Mouse (Mus musculus): ENCODE results near the gene Klk4. TPM values are rescaled to one million over a fixed set of nuclear protein-coding genes. Genes with fewer than 3 reads are reported as not detected.

Klk4 gene
- polyA plus RNA-seq, 1 experiment = not detected

DNA sequence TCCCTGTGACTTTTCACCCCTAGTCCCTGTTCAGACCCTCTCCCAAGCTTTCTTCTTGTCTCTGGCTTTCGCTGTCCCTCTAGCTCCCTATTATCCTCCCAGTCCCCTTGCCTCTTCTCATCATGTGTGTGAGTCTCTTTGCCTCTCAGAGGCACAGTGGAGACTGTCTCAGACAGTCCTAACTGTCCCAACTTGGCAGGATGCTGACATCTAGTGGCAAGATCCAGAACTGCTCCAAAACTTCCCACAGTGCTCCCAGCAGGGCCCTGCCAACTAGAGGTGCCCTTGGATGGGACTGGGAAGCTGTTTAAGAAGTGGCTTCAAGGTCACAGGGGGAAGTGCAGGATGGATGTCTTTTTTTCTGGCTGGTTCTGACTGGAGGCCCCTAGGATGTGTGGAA, 13.9 kb downstream of the Klk4 start:
- 10% methylated on average over 1 of the region's 1 CpGs for WGBS
- TF ChIP-seq POLR2A (IDR thresholded peaks at IDR 0.05; ENCODE audit: insufficient read depth, low read depth, low read length) = no peak
- TF ChIP-seq CTCF (IDR thresholded peaks at IDR 0.05; ENCODE audit: insufficient read depth, low read depth, low read length) = peak; percentile 53
- no peak overlapping the region for H3K27ac ChIP-seq (ENCODE audit: insufficient read depth, low read depth, low read length)
- no peak overlapping the region for H3K4me3 ChIP-seq (ENCODE audit: insufficient read depth, low read depth, low read length)
- no peaks in the 10 kb centered on the region for H3K4me1 ChIP-seq (ENCODE audit: control insufficient read depth, insufficient read depth, low read length)

DNA sequence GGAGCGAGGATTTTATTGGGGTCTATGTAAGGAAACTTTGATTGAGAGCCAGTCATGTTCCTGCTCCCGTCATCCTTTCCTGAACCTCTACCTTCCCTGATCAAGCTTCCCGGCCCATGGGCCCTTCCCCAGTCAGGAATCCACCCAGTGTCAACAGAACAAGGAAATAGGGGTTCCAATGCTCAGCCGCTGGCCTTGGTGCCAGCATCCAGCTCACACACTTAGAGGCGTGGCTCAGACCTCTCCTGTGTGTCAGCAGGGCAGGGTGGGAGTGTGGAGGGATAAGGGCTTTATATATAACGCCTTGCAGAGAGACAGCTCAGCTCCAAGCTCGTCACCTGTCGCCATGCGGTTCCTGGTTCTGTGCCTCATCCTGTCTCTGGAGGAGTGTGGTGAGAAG, 33.9 kb downstream of the Klk4 start:
- Histone ChIP-seq H3K4me1 (ENCODE audit: control insufficient read depth, insufficient read depth, low read length) (no peaks in the 10 kb centered on the region), H3K4me3 (ENCODE audit: insufficient read depth, low read depth, low read length) (no peak overlapping the region), H3K27ac (ENCODE audit: insufficient read depth, low read depth, low read length) (no peak overlapping the region)
- no peak for TF ChIP-seq CTCF (IDR thresholded peaks at IDR 0.05; ENCODE audit: insufficient read depth, low read depth, low read length)
- no peak for TF ChIP-seq POLR2A (IDR thresholded peaks at IDR 0.05; ENCODE audit: insufficient read depth, low read depth, low read length)
- 72% methylated on average over 9 of the region's 9 CpGs for WGBS

DNA sequence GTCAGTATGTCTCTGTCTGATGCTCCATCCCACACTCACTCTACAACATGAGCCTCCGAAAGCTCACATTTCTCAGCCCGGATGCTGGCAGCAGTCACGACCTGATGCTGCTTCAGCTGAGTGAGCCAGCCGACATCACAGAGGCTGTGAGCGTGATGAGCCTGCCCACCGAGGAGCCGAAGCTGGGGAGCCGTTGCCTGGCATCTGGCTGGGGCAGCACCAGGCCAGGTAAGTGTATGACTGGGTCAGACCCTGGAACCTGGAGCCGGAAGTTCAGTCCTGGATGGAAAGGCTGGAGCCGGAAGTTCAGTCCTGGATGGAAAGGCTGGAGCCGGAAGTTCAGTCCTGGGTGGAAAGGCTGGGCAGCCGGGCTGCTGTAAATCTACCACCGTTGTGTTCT, 37.5 kb downstream of the Klk4 start:
- Histone ChIP-seq H3K4me1 (ENCODE audit: control insufficient read depth, insufficient read depth, low read length) (no peaks in the 10 kb centered on the region; the same call in 1 of the 2 replicates), H3K4me3 (ENCODE audit: insufficient read depth, low read depth, low read length) (no peak overlapping the region), H3K27ac (ENCODE audit: insufficient read depth, low read depth, low read length) (no peak overlapping the region)
- TF ChIP-seq CTCF (IDR thresholded peaks at IDR 0.05; ENCODE audit: insufficient read depth, low read depth, low read length) = no peak
- no peak for TF ChIP-seq POLR2A (IDR thresholded peaks at IDR 0.05; ENCODE audit: insufficient read depth, low read depth, low read length)
- 86% methylated on average over 13 of the region's 13 CpGs for WGBS

DNA sequence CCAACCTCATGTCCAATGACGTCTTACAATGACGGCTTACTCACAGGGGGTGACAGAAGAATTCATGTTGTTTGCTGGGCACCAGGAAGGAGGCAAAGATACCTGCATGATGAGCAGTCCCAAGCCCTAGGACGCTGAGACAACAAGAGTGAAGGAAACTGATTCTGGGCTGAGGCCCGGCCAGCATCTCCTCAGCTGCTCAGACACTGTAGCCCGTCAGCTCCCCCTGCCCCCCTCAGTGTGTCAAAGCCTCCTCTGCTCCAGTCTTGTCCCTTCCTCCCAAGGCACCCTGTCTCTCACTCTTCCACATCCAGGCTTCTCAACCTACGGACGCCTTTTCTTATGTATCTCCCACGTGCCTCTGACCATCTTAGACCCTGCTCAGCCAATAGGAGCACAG, 37.9 kb downstream of the Klk4 start:
- TF ChIP-seq POLR2A (IDR thresholded peaks at IDR 0.05; ENCODE audit: insufficient read depth, low read depth, low read length) (no peak), CTCF (IDR thresholded peaks at IDR 0.05; ENCODE audit: insufficient read depth, low read depth, low read length) (no peak)
- WGBS = 78% methylated on average over 8 of the region's 8 CpGs

DNA sequence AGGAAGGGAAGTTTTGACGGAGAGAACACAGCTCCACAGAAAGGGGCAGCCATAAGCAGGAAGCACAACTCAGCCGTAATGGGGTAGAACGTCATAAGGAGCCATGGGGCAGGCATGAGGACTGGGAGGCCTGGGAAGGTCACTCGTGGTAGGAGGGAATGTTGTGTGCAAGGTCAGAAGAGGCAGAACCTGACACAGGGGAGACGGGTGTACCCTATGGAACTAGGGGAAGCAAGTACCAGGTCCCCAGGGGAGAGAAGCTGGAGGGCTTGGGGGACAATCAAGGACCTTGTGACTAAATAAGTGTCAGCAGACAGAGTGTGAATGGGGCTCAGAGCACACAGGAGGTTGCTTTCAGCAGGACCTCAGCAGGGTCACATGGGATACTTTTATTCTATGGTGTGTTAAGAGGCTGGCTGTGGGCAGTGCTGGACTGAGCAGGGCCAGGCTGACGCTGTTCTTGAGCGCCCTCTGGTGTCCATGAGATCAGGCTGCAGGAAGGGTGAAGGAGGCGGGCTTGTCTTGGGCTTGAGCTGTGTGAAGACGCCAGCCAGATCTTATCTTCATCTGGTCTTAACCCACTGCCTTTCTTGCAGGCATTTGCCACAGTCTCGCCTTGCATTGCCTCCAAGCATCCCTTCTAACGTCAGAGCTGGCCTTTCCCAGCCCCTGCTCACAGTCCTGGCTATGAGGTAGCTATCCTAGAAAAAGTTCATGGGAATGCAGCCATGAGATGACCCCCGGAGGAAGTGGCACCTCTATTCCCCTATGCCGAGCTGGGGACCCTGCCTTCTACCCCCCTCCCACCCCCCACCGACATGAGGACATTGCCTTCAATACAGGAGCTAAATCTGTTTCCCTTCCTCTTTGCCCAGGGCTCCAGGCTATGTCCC, 38.8 kb downstream of the Klk4 start:
- Histone ChIP-seq H3K4me3 (ENCODE audit: insufficient read depth, low read depth, low read length) (no peak overlapping the region), H3K27ac (ENCODE audit: insufficient read depth, low read depth, low read length) (no peak overlapping the region), H3K4me1 (ENCODE audit: control insufficient read depth, insufficient read depth, low read length) (no peaks in the 10 kb centered on the region; the same call in 1 of the 2 replicates)
- TF ChIP-seq CTCF (IDR thresholded peaks at IDR 0.05; ENCODE audit: insufficient read depth, low read depth, low read length) (peak; percentile 52; the same call in 1 of the 2 replicates), POLR2A (IDR thresholded peaks at IDR 0.05; ENCODE audit: insufficient read depth, low read depth, low read length) (no peak)
- whole genome bisulfite sequencing = 24% methylated on average over 14 of the region's 14 CpGs

More for the DNA sequence above, 37.9 kb downstream of the Klk4 start:
- no peak overlapping the region for H3K27ac ChIP-seq (ENCODE audit: insufficient read depth, low read depth, low read length)
- no peak overlapping the region for H3K4me3 ChIP-seq (ENCODE audit: insufficient read depth, low read depth, low read length)
- no peaks in the 10 kb centered on the region; the same call in 1 of the 2 replicates for H3K4me1 ChIP-seq (ENCODE audit: control insufficient read depth, insufficient read depth, low read length)

DNA sequence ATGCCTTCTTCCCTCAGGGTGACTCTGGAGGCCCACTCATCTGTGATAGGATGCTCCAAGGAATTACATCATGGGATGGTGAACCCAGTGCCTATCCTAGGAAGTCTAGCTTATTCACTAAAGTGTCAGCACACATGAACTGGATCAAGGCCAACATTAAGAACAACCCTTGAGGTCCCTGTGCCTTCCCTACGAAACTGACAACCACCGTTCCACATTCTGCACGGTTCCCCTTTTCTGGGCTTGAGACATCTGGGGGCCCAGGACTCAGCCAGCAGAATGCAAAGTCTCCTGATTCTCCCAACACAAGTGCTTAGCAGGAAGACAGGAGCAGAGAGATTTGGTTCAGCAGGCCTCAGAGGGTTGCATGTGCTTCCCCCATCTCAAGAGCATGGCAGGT, 39.6 kb downstream of the Klk4 start:
- Histone ChIP-seq H3K27ac (ENCODE audit: insufficient read depth, low read depth, low read length) (no peak overlapping the region), H3K4me1 (ENCODE audit: control insufficient read depth, insufficient read depth, low read length) (no peaks in the 10 kb centered on the region; the same call in 1 of the 2 replicates), H3K4me3 (ENCODE audit: insufficient read depth, low read depth, low read length) (no peak overlapping the region)
- TF ChIP-seq CTCF (IDR thresholded peaks at IDR 0.05; ENCODE audit: insufficient read depth, low read depth, low read length) (no peak), POLR2A (IDR thresholded peaks at IDR 0.05; ENCODE audit: insufficient read depth, low read depth, low read length) (no peak)
- 93% methylated on average over 3 of the region's 3 CpGs for WGBS

DNA sequence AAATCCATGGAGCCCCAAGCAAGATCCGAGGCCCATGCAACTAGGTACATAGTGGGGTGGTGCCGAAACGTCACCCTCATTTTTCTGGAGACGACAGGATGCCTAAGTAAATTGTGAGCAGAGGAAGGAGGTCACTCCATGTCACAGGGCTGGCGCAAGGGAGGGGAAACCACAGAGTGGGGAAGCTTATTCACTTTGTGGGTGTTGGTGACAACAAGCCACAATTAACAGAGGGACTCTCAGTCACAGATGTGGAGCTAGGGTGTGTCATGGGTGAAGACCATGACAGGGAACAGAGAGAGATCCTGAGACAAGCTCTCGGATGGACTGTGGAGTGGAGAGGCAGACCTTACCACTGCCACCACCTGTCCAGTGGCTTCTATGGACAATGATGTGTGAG, 40.1 kb downstream of the Klk4 start:
- TF ChIP-seq POLR2A (IDR thresholded peaks at IDR 0.05; ENCODE audit: insufficient read depth, low read depth, low read length) = no peak
- no peak for TF ChIP-seq CTCF (IDR thresholded peaks at IDR 0.05; ENCODE audit: insufficient read depth, low read depth, low read length)
- H3K27ac ChIP-seq (ENCODE audit: insufficient read depth, low read depth, low read length) = no peak overlapping the region
- no peaks in the 10 kb centered on the region; the same call in 1 of the 2 replicates for H3K4me1 ChIP-seq (ENCODE audit: control insufficient read depth, insufficient read depth, low read length)
- 87% methylated on average over 6 of the region's 6 CpGs for WGBS
- H3K4me3 ChIP-seq (ENCODE audit: insufficient read depth, low read depth, low read length) = no peak overlapping the region

DNA sequence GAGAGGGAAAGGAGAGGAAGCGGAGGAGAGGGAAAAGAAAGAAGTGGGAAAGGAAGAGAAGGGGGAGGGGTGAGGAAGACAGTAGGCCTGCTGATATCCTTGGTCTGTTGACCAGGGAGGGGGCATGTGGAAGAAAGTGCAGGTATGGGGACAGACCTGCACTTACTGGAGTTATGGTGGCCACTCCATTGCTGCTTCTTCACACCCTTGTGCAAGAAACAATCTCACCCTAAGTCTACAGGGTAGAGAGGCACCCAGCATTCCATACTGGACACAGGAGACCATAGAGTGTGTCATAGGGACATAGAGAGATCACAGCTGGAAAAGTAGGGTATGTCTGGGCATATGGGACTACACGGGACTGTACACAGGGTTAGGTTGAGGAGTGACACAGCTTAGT, 41.0 kb downstream of the Klk4 start:
- no peaks in the 10 kb centered on the region; the same call in 1 of the 2 replicates for H3K4me1 ChIP-seq (ENCODE audit: control insufficient read depth, insufficient read depth, low read length)
- TF ChIP-seq POLR2A (IDR thresholded peaks at IDR 0.05; ENCODE audit: insufficient read depth, low read depth, low read length) = no peak
- no peak overlapping the region for H3K27ac ChIP-seq (ENCODE audit: insufficient read depth, low read depth, low read length)
- WGBS = 80% methylated on average over 2 of the region's 2 CpGs
- H3K4me3 ChIP-seq (ENCODE audit: insufficient read depth, low read depth, low read length) = no peak overlapping the region

DNA sequence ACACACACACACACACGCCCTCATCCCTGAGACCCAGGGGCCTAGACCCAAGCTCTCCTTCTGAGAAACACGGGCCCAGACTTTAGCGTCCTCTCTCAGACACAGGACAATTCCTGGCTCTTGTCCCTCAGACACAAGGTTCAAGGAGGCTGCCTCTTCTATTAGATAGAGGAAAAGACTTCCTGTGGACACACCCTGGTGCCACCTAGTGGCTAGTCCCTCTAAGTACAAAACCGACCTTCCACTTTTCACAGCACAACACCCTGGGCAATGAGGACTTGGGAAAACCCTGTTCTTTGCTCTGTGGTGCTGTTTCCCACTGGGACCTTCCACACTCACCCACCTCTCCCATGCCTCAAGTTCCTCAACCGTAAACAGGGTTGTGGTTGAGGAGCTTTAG, 45.0 kb downstream of the Klk4 start:
- no peak overlapping the region for H3K4me3 ChIP-seq (ENCODE audit: insufficient read depth, low read depth, low read length)
- no peak overlapping the region for H3K27ac ChIP-seq (ENCODE audit: insufficient read depth, low read depth, low read length)
- 65% methylated on average over 5 of the region's 5 CpGs for WGBS
- TF ChIP-seq POLR2A (IDR thresholded peaks at IDR 0.05; ENCODE audit: insufficient read depth, low read depth, low read length) (no peak), CTCF (IDR thresholded peaks at IDR 0.05; ENCODE audit: insufficient read depth, low read depth, low read length) (no peak)
- no peaks in the 10 kb centered on the region for H3K4me1 ChIP-seq (ENCODE audit: control insufficient read depth, insufficient read depth, low read length)

All from olfactory bulb, adult 2 months (tissue).